Mouse (Mus musculus): ENCODE data around the gene Plekho1. TPM values are rescaled to one million over a fixed set of nuclear protein-coding genes. Genes with fewer than 3 reads are reported as not detected.
A peak's percentile ranks its signal among the peaks of the same experiment; 100 is the strongest.

Gene Plekho1
- polyA plus RNA-seq, 1 experiment from 2014 or later = 69.6 TPM

DNA sequence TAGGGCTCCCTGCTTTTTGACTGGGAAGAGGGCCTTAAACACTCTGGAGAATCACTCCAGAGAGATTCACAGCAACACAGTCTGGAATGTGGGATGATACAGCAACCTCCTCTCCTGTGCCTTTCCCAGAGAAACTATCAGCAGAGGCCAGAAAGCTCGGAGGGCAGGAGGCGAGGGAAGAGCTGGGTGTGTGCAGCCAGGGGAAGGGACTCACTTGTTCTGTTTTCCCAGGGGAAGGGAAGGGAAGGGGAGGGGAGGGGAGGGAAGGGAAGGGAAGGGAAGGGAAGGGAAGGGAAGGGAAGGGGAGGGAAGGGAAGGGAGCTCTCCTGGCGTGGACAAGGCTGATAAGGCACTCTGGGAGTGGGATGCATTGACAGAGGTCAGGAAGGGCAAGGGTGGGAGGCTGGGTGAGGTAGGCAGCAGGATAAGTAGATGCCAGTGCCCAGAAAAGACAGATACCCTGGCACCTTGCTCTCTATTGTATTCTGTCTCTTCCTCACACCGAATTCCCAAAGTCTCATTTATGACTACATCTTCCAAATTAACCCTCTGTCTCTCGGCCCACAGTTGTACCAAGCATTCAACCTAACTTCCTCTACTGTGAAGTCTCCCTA lies 2.7 kb downstream of the Plekho1 start:
- Histone ChIP-seq H3K27ac (peak overlapping the region; percentile 98), H3K4me3 (peak overlapping the region; percentile 71), H3K27me3 (no peaks in the 10 kb centered on the region), H3K4me1 (replicated peaks) (peaks cover 66% of the 10 kb centered on the region), H3K4me2 (peak overlapping the region; percentile 64), H3K9ac (peak overlapping the region; percentile 73), H3K36me3 (peaks cover 41% of the 10 kb centered on the region), H3K9me3 (replicated peaks) (no peaks in the 10 kb centered on the region)
- ATAC-seq (replicated peaks; ENCODE audit: insufficient number of reproducible peaks, insufficient read depth, low FRiP score, low read depth) = no peak; the same call in 1 of the 2 replicates
- 16% methylated on average over 4 of the region's 5 CpGs for WGBS

- Histone ChIP-seq H3K36me3 (peaks cover 45% of the 10 kb centered on the region), H3K4me2 (no peak overlapping the region), H3K4me1 (replicated peaks) (peaks cover 75% of the 10 kb centered on the region), H3K9ac (no peak overlapping the region), H3K4me3 (no peak overlapping the region), H3K9me3 (replicated peaks) (no peaks in the 10 kb centered on the region), H3K27ac (peak overlapping the region; percentile 98), H3K27me3 (no peaks in the 10 kb centered on the region)
- WGBS = 65% methylated on average over 12 of the region's 12 CpGs
- ATAC-seq (replicated peaks; ENCODE audit: insufficient number of reproducible peaks, insufficient read depth, low FRiP score, low read depth) = no peak
Observed at GRCm38 (mm10) chr3:95990413-95990941, 5.3 kb downstream of the Plekho1 start.

DNA sequence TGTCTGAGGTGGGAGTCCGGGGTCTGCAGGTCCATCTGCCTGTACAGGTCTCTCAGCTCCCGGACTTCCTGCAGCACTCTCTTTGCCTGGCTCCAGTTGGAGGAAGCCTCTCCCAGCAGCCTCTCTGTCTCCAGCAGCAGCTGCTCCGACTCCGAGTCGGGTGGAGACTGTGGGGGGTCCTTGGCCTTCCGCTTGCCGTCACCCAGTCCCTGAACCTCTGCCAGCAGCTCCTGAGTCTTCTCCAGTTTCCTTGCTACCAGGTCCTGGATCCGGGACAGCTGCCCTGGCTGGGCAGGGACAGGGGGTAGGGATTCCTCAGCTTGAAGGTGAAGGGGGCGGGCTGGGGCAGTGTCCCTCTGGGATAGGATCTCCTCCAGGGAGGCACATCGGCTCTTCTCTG lies 6.8 kb downstream of the Plekho1 start:
- no peak overlapping the region for H3K4me3 ChIP-seq
- H3K27ac ChIP-seq = peak overlapping the region; percentile 98
- 47% methylated on average over 10 of the region's 10 CpGs for WGBS
- ATAC-seq (replicated peaks; ENCODE audit: insufficient number of reproducible peaks, insufficient read depth, low FRiP score, low read depth) = no peak
- H3K27me3 ChIP-seq = no peaks in the 10 kb centered on the region
- H3K4me2 ChIP-seq = no peak overlapping the region
- H3K9me3 ChIP-seq (replicated peaks) = no peaks in the 10 kb centered on the region
- H3K4me1 ChIP-seq (replicated peaks) = peaks cover 85% of the 10 kb centered on the region
- H3K36me3 ChIP-seq = peaks cover 45% of the 10 kb centered on the region
- peak overlapping the region; percentile 20; the same call in 1 of the 2 replicates for H3K9ac ChIP-seq

DNA sequence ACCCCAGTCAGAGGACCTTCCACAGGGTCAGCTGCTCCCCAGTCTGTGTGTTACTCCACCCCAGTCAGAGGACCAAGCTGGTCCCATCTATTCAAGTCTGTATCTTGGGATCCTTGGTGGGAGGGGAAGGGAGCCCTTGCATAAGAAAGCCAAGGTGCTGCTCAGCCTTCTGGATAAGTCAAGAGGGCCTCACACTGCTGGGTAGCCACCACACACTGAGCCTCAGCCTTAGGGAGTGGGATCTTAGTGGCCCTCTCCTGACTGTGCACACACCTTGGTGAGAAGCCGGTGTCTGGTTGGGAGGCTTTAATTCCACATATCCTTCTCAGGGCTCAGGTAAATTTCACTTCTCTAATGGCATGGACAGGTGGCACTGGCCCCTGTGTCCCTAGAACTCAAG lies 7.7 kb downstream of the Plekho1 start:
- Histone ChIP-seq H3K9me3 (replicated peaks) (no peaks in the 10 kb centered on the region), H3K4me1 (replicated peaks) (peaks cover 77% of the 10 kb centered on the region), H3K27me3 (no peaks in the 10 kb centered on the region), H3K36me3 (peaks cover 45% of the 10 kb centered on the region), H3K4me2 (no peak overlapping the region), H3K4me3 (no peak overlapping the region), H3K9ac (no peak overlapping the region), H3K27ac (peak overlapping the region; percentile 98; the same call in 1 of the 2 replicates)
- ATAC-seq (replicated peaks; ENCODE audit: insufficient number of reproducible peaks, insufficient read depth, low FRiP score, low read depth) = no peak
- WGBS = 88% methylated on average over 1 of the region's 1 CpGs

- peak overlapping the region; percentile 98 for H3K27ac ChIP-seq
Observed at GRCm38 (mm10) chr3:95987386-95988110, 8.3 kb downstream of the Plekho1 start.

GRCm38 (mm10) chr3:95986984-95987383 lies 8.8 kb downstream of the Plekho1 start:
- Histone ChIP-seq H3K36me3 (peaks cover 42% of the 10 kb centered on the region), H3K4me1 (replicated peaks) (peaks cover 67% of the 10 kb centered on the region), H3K9me3 (replicated peaks) (no peaks in the 10 kb centered on the region), H3K9ac (no peak overlapping the region), H3K27ac (peak overlapping the region; percentile 98), H3K27me3 (no peaks in the 10 kb centered on the region), H3K4me2 (no peak overlapping the region), H3K4me3 (no peak overlapping the region)
- whole genome bisulfite sequencing = 56% methylated on average over 4 of the region's 4 CpGs
- no peak for ATAC-seq (replicated peaks; ENCODE audit: insufficient number of reproducible peaks, insufficient read depth, low FRiP score, low read depth)

More at GRCm38 (mm10) chr3:95987386-95988110, 8.3 kb downstream of the Plekho1 start:
- Histone ChIP-seq H3K4me1 (replicated peaks) (peaks cover 73% of the 10 kb centered on the region), H3K4me2 (no peak overlapping the region), H3K9ac (no peak overlapping the region), H3K36me3 (peaks cover 45% of the 10 kb centered on the region), H3K9me3 (replicated peaks) (no peaks in the 10 kb centered on the region), H3K27me3 (no peaks in the 10 kb centered on the region), H3K4me3 (no peak overlapping the region)
- no peak for ATAC-seq (replicated peaks; ENCODE audit: insufficient number of reproducible peaks, insufficient read depth, low FRiP score, low read depth)
- WGBS = 47% methylated on average over 6 of the region's 6 CpGs

DNA sequence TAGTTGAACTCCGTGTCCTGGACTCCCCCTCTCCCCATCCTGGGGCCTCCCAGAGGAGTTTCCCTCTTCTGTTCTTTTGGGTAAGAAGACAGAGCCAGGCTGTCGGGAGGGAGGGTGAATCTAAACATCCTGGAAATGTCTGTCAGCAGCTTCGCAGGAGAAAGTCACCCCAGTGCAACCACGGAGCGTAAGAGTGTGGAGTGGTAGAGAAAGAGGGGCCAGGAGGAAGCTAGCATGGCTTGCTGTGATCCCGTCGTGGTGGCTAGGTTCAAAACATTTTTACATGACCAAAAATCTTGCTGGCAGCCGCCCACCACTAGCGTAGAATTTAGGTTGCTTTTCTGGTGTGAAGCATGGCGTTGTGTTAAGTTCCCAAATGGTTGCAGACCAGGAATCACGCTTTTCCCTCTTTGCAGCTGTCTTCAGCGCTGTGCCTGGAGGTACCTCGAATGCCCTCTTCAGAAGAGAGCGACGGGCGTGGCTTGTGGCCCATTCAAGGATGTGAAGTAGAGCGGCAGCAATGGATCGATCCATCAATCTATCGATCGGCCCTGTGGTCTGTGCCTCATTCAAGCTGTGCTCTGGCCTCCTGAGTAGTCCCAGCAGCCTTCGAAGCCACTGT lies 9.7 kb downstream of the Plekho1 start:
- Histone ChIP-seq H3K27me3 (no peaks in the 10 kb centered on the region), H3K27ac (peak overlapping the region; percentile 98), H3K9ac (peak overlapping the region; percentile 48), H3K36me3 (peaks cover 33% of the 10 kb centered on the region), H3K9me3 (replicated peaks) (no peaks in the 10 kb centered on the region), H3K4me1 (replicated peaks) (peaks cover 64% of the 10 kb centered on the region), H3K4me2 (peak overlapping the region; percentile 58), H3K4me3 (peak overlapping the region; percentile 26)
- WGBS = 4% methylated on average over 21 of the region's 21 CpGs
- peak; percentile 8 for ATAC-seq (replicated peaks; ENCODE audit: insufficient number of reproducible peaks, insufficient read depth, low FRiP score, low read depth)

- Histone ChIP-seq H3K9ac (peak overlapping the region; percentile 48), H3K36me3 (peaks cover 27% of the 10 kb centered on the region), H3K27ac (peak overlapping the region; percentile 98), H3K4me2 (peak overlapping the region; percentile 58), H3K4me1 (replicated peaks) (peaks cover 57% of the 10 kb centered on the region), H3K27me3 (no peaks in the 10 kb centered on the region), H3K9me3 (replicated peaks) (no peaks in the 10 kb centered on the region), H3K4me3 (peak overlapping the region; percentile 26)
- ATAC-seq (replicated peaks; ENCODE audit: insufficient number of reproducible peaks, insufficient read depth, low FRiP score, low read depth) = peak; percentile 90
- 4% methylated on average over 12 of the region's 12 CpGs for WGBS
Observed at GRCm38 (mm10) chr3:95985209-95986000, 10.4 kb downstream of the Plekho1 start.

- Histone ChIP-seq H3K4me2 (no peak overlapping the region), H3K9ac (no peak overlapping the region), H3K9me3 (replicated peaks) (no peaks in the 10 kb centered on the region), H3K4me3 (no peak overlapping the region), H3K27ac (no peak overlapping the region), H3K36me3 (no peaks in the 10 kb centered on the region), H3K27me3 (no peaks in the 10 kb centered on the region), H3K4me1 (replicated peaks) (peaks cover 36% of the 10 kb centered on the region)
- no peak for ATAC-seq (replicated peaks; ENCODE audit: insufficient number of reproducible peaks, insufficient read depth, low FRiP score, low read depth)
- 91% methylated on average over 4 of the region's 4 CpGs for WGBS
Observed at GRCm38 (mm10) chr3:95982129-95982528, 13.7 kb downstream of the Plekho1 start.

- 84% methylated on average over 12 of the region's 12 CpGs for WGBS
- no peak for ATAC-seq (replicated peaks; ENCODE audit: insufficient number of reproducible peaks, insufficient read depth, low FRiP score, low read depth)
- no peaks in the 10 kb centered on the region for H3K27me3 ChIP-seq
- no peak overlapping the region for H3K4me3 ChIP-seq
- no peak overlapping the region for H3K27ac ChIP-seq
- H3K9me3 ChIP-seq (replicated peaks) = no peaks in the 10 kb centered on the region
- H3K4me1 ChIP-seq (replicated peaks) = peaks cover 22% of the 10 kb centered on the region
- no peak overlapping the region for H3K9ac ChIP-seq
- no peaks in the 10 kb centered on the region for H3K36me3 ChIP-seq
- no peak overlapping the region for H3K4me2 ChIP-seq
Observed at GRCm38 (mm10) chr3:95980276-95980970, 15.4 kb downstream of the Plekho1 start.
